Mouse (Mus musculus): Measurements from ENCODE around the gene Dxo. TPM values are rescaled to one million over a fixed set of nuclear protein-coding genes. Genes with fewer than 3 reads are reported as not detected.

The Dxo gene
- polyA plus RNA-seq (2014; fragmentation: Illumina TruSeq; extraction: RNeasy Lipid Tissue Mini Kit (QIAGEN cat#74804)), result 1.9 TPM

GRCm38 (mm10) chr17:34836856-34837221 is at the start of gene Dxo, which contains the start of gene Stk19:
Gene Dxo, plus strand, starts transcription at chr17:34837019.
Gene Stk19, minus strand, starts transcription at chr17:34836945.

GRCm38 (mm10) chr17:34804301-34804700 is 32.5 kb upstream of the Dxo start, which contains the start of gene Cyp21a1:
Gene Cyp21a1, minus strand, starts transcription at chr17:34804561.

DNA sequence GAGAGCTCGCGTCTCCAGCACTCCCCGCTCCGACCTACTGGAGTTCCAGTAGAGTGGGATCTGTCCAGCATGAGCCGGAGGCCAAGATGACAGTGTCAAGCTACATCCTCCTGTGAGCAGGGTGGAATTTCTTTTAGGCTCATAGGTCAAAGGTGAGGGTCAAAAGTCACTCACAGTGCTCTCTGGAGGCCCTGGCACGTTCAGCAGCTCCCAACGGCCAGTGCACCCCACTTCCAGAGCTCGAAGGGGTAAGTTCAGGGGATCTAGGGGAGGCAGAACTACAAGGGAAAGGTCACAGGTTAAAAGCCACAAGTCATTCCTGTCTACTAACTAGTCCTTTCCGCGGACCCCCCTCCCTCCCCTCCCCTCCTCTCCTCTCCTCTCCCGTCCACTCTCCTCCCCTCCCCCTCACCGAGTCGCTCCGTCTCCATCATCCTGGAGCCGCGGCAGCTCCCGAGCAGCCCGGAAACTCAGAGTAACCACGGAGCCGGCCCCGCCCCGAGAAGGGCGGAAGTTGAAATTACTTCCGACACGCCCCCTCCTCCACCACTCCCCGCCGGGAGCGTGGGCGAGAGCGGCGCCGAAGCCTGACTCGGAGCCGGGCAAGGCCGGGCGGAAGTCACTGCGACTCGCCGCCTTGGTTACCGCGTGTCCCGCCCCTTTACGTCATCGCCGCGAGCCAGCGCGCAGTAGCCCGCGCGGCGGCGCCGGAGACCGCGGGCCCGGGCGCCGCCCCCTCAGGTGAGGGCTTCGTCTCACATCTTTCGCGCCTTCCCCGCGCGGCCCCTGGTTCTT is 13.1 kb downstream of the Dxo start, which contains the start of the genes Skiv2l and Nelfe:
TSS of gene Skiv2l (minus strand) at position 489 of the 795 bp plus-strand sequence.
TSS of gene Nelfe (plus strand) at position 670 of the 795 bp plus-strand sequence.

GRCm38 (mm10) chr17:34862416-34863081 is 25.7 kb downstream of the Dxo start, which contains the start of gene Cfb:
Gene Cfb, minus strand, starts transcription at chr17:34862518.

GRCm38 (mm10) chr17:34879336-34879879 is 42.6 kb downstream of the Dxo start, which contains the start of gene Zbtb12:
Gene Zbtb12, plus strand, starts transcription at chr17:34879483.

DNA sequence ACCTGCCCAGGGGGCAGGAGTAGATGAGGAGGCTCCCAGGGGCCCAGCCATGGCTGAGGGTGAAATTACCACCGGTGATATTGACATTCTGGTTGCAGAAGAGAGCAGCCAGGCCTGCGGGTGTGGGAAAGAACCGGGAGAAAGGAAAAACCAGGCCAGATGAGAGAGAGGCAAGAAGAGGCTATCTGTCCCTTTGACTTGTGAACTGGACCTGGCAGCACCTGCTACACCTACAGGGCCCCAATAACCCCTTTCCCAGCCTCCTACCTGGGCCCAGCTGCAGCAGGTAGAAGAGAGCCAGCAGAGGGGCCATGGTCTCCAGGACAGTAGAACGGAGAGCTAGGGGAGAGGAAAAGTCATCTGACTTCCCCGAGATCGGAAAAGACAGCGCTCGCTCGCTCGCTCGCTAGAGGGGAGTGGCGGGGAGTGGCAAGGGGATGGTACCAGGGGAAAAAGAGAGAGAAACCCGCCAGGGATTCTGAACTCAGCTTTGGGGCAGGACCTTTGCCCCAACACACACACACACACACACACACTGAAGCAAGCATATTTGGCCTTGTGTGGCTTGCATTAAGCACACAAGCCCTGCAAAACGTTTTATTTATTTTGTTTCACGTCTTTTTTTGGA is 45.0 kb downstream of the Dxo start, which contains the start of gene Gm20547:
TSS of gene Gm20547 (minus strand) at position 360 of the 628 bp plus-strand sequence.

Other genes with a start within 250 kb of the Dxo start
- 1.7 TPM for gene Gpsm3, start 247.2 kb upstream of the Dxo start, polyA plus RNA-seq (2014; fragmentation: Illumina TruSeq; extraction: RNeasy Lipid Tissue Mini Kit (QIAGEN cat#74804))
- 26.5 TPM for gene Pbx2, start 245.8 kb upstream of the Dxo start, polyA plus RNA-seq (2014; fragmentation: Illumina TruSeq; extraction: RNeasy Lipid Tissue Mini Kit (QIAGEN cat#74804))
- gene Ager, start 239.2 kb upstream of the Dxo start, polyA plus RNA-seq (2014; fragmentation: Illumina TruSeq; extraction: RNeasy Lipid Tissue Mini Kit (QIAGEN cat#74804)), result not detected
- 35.5 TPM for gene Rnf5, start 233.3 kb upstream of the Dxo start, polyA plus RNA-seq (2014; fragmentation: Illumina TruSeq; extraction: RNeasy Lipid Tissue Mini Kit (QIAGEN cat#74804))
- 1.9 TPM for gene Agpat1, start 232.8 kb upstream of the Dxo start, polyA plus RNA-seq (2014; fragmentation: Illumina TruSeq; extraction: RNeasy Lipid Tissue Mini Kit (QIAGEN cat#74804))
- 0.66 TPM for gene Egfl8, start 221.0 kb upstream of the Dxo start, polyA plus RNA-seq (2014; fragmentation: Illumina TruSeq; extraction: RNeasy Lipid Tissue Mini Kit (QIAGEN cat#74804))
- 3.4 TPM for gene Ppt2, start 208.5 kb upstream of the Dxo start, polyA plus RNA-seq (2014; fragmentation: Illumina TruSeq; extraction: RNeasy Lipid Tissue Mini Kit (QIAGEN cat#74804))
- gene Prrt1, start 207.5 kb upstream of the Dxo start, polyA plus RNA-seq (2014; fragmentation: Illumina TruSeq; extraction: RNeasy Lipid Tissue Mini Kit (QIAGEN cat#74804)), result 1.5 TPM
- gene Fkbpl, start 192.3 kb upstream of the Dxo start, polyA plus RNA-seq (2014; fragmentation: Illumina TruSeq; extraction: RNeasy Lipid Tissue Mini Kit (QIAGEN cat#74804)), result 9.4 TPM
- gene Atf6b, start 189.9 kb upstream of the Dxo start, polyA plus RNA-seq (2014; fragmentation: Illumina TruSeq; extraction: RNeasy Lipid Tissue Mini Kit (QIAGEN cat#74804)), result 2.5 TPM
- 0.06 TPM for gene Tnxb, start 166.5 kb upstream of the Dxo start, polyA plus RNA-seq (2014; fragmentation: Illumina TruSeq; extraction: RNeasy Lipid Tissue Mini Kit (QIAGEN cat#74804))
- 1.7 TPM for gene C4b, start 93.1 kb upstream of the Dxo start, polyA plus RNA-seq (2014; fragmentation: Illumina TruSeq; extraction: RNeasy Lipid Tissue Mini Kit (QIAGEN cat#74804))
- not detected for gene Cyp21a1, start 32.5 kb upstream of the Dxo start, polyA plus RNA-seq (2014; fragmentation: Illumina TruSeq; extraction: RNeasy Lipid Tissue Mini Kit (QIAGEN cat#74804))
- 4.4 TPM for gene Stk19, start 74 bp upstream of the Dxo start, polyA plus RNA-seq (2014; fragmentation: Illumina TruSeq; extraction: RNeasy Lipid Tissue Mini Kit (QIAGEN cat#74804))
- gene Skiv2l, start 13.2 kb downstream of the Dxo start, polyA plus RNA-seq (2014; fragmentation: Illumina TruSeq; extraction: RNeasy Lipid Tissue Mini Kit (QIAGEN cat#74804)), result 2.9 TPM
- gene Nelfe, start 13.4 kb downstream of the Dxo start, polyA plus RNA-seq (2014; fragmentation: Illumina TruSeq; extraction: RNeasy Lipid Tissue Mini Kit (QIAGEN cat#74804)), result 1.8 TPM
- gene Cfb, start 25.5 kb downstream of the Dxo start, polyA plus RNA-seq (2014; fragmentation: Illumina TruSeq; extraction: RNeasy Lipid Tissue Mini Kit (QIAGEN cat#74804)), result not detected
- gene Zbtb12, start 42.5 kb downstream of the Dxo start, polyA plus RNA-seq (2014; fragmentation: Illumina TruSeq; extraction: RNeasy Lipid Tissue Mini Kit (QIAGEN cat#74804)), result 10.8 TPM
- 1.0 TPM for gene Gm20547, start 45.0 kb downstream of the Dxo start, polyA plus RNA-seq (2014; fragmentation: Illumina TruSeq; extraction: RNeasy Lipid Tissue Mini Kit (QIAGEN cat#74804))
- gene C2, start 61.2 kb downstream of the Dxo start, polyA plus RNA-seq (2014; fragmentation: Illumina TruSeq; extraction: RNeasy Lipid Tissue Mini Kit (QIAGEN cat#74804)), result 11.5 TPM
- gene Ehmt2, start 61.5 kb downstream of the Dxo start, polyA plus RNA-seq (2014; fragmentation: Illumina TruSeq; extraction: RNeasy Lipid Tissue Mini Kit (QIAGEN cat#74804)), result 9.4 TPM
- 0.20 TPM for gene Slc44a4, start 77.4 kb downstream of the Dxo start, polyA plus RNA-seq (2014; fragmentation: Illumina TruSeq; extraction: RNeasy Lipid Tissue Mini Kit (QIAGEN cat#74804))
- 1.8 TPM for gene Neu1, start 94.2 kb downstream of the Dxo start, polyA plus RNA-seq (2014; fragmentation: Illumina TruSeq; extraction: RNeasy Lipid Tissue Mini Kit (QIAGEN cat#74804))
- gene Hspa1b, start 122.2 kb downstream of the Dxo start, polyA plus RNA-seq (2014; fragmentation: Illumina TruSeq; extraction: RNeasy Lipid Tissue Mini Kit (QIAGEN cat#74804)), result 16.9 TPM
- not detected for gene Gm20481, start 132.9 kb downstream of the Dxo start, polyA plus RNA-seq (2014; fragmentation: Illumina TruSeq; extraction: RNeasy Lipid Tissue Mini Kit (QIAGEN cat#74804))
- gene Hspa1a, start 135.1 kb downstream of the Dxo start, polyA plus RNA-seq (2014; fragmentation: Illumina TruSeq; extraction: RNeasy Lipid Tissue Mini Kit (QIAGEN cat#74804)), result 8.2 TPM
- gene Hspa1l, start 135.7 kb downstream of the Dxo start, polyA plus RNA-seq (2014; fragmentation: Illumina TruSeq; extraction: RNeasy Lipid Tissue Mini Kit (QIAGEN cat#74804)), result not detected
- gene Lsm2, start 144.8 kb downstream of the Dxo start, polyA plus RNA-seq (2014; fragmentation: Illumina TruSeq; extraction: RNeasy Lipid Tissue Mini Kit (QIAGEN cat#74804)), result 19.2 TPM
- 6.0 TPM for gene Vars, start 164.0 kb downstream of the Dxo start, polyA plus RNA-seq (2014; fragmentation: Illumina TruSeq; extraction: RNeasy Lipid Tissue Mini Kit (QIAGEN cat#74804))
- not detected for gene Vwa7, start 179.6 kb downstream of the Dxo start, polyA plus RNA-seq (2014; fragmentation: Illumina TruSeq; extraction: RNeasy Lipid Tissue Mini Kit (QIAGEN cat#74804))
- not detected for gene Sapcd1, start 191.0 kb downstream of the Dxo start, polyA plus RNA-seq (2014; fragmentation: Illumina TruSeq; extraction: RNeasy Lipid Tissue Mini Kit (QIAGEN cat#74804))
- gene Msh5, start 209.7 kb downstream of the Dxo start, polyA plus RNA-seq (2014; fragmentation: Illumina TruSeq; extraction: RNeasy Lipid Tissue Mini Kit (QIAGEN cat#74804)), result 0.68 TPM
- 25.1 TPM for gene Clic1, start 212.9 kb downstream of the Dxo start, polyA plus RNA-seq (2014; fragmentation: Illumina TruSeq; extraction: RNeasy Lipid Tissue Mini Kit (QIAGEN cat#74804))
- gene Ddah2, start 222.0 kb downstream of the Dxo start, polyA plus RNA-seq (2014; fragmentation: Illumina TruSeq; extraction: RNeasy Lipid Tissue Mini Kit (QIAGEN cat#74804)), result 2.7 TPM
- not detected for gene Ly6g6c, start 228.4 kb downstream of the Dxo start, polyA plus RNA-seq (2014; fragmentation: Illumina TruSeq; extraction: RNeasy Lipid Tissue Mini Kit (QIAGEN cat#74804))
- 0.20 TPM for gene Mpig6b, start 229.2 kb downstream of the Dxo start, polyA plus RNA-seq (2014; fragmentation: Illumina TruSeq; extraction: RNeasy Lipid Tissue Mini Kit (QIAGEN cat#74804))
- gene Ly6g6e, start 239.9 kb downstream of the Dxo start, polyA plus RNA-seq (2014; fragmentation: Illumina TruSeq; extraction: RNeasy Lipid Tissue Mini Kit (QIAGEN cat#74804)), result not detected
- not detected for gene Ly6g6d, start 241.0 kb downstream of the Dxo start, polyA plus RNA-seq (2014; fragmentation: Illumina TruSeq; extraction: RNeasy Lipid Tissue Mini Kit (QIAGEN cat#74804))
- gene Ly6g6f, start 248.6 kb downstream of the Dxo start, polyA plus RNA-seq (2014; fragmentation: Illumina TruSeq; extraction: RNeasy Lipid Tissue Mini Kit (QIAGEN cat#74804)), result not detected